Mouse (Mus musculus) C2C12 (cell line): ENCODE data around the gene Gm28539. TPM values are rescaled to one million over a fixed set of nuclear protein-coding genes. Genes with fewer than 3 reads are reported as not detected.
"Not testable (repeated sequence)": the region's sequence is repeated elsewhere in the genome, so short reads cannot be mapped to it uniquely, and the experiment has no call there.

Experiments
- H3K27me3 ChIP-seq: one replicate; pipeline ENCODE4 v1.6.1; 2011; ENCODE audit not compliant: control insufficient read depth, insufficient read depth, insufficient read length
- H3K36me3 ChIP-seq: one replicate; pipeline ENCODE4 v1.6.1; 2011; ENCODE audit not compliant: control insufficient read depth, insufficient read depth
- H3K4me3 ChIP-seq: one replicate; pipeline ENCODE4 v1.5.1; 2011; ENCODE audit warnings: mild to moderate bottlenecking, control low read depth; ENCODE audit not compliant: poor library complexity, insufficient read depth, severe bottlenecking
- H3K79me2 ChIP-seq: one replicate; pipeline ENCODE4 v1.6.1; 2011; ENCODE audit not compliant: control insufficient read depth, insufficient read depth
- H3K79me3 ChIP-seq: one replicate; pipeline ENCODE4 v1.6.1; 2011; ENCODE audit warnings: low read depth, control low read depth
- H3ac ChIP-seq: one replicate; pipeline ENCODE3; 2011; ENCODE audit warnings: low read depth; ENCODE audit not compliant: control insufficient read depth, insufficient read length
- CEBPB ChIP-seq: IDR thresholded peaks from one replicate; pipeline ENCODE4 v1.6.1; 2011; ENCODE audit warnings: low read depth, mild to moderate bottlenecking, control low read depth, moderate library complexity
- CTCF ChIP-seq: IDR thresholded peaks from one replicate; pipeline ENCODE4 v1.5.1; 2011; ENCODE audit not compliant: control insufficient read depth, insufficient read depth, insufficient read length
- FOSL1 ChIP-seq: IDR thresholded peaks from one replicate; pipeline ENCODE4 v1.8.0; 2011; ENCODE audit warnings: mild to moderate bottlenecking, low read length; ENCODE audit not compliant: poor library complexity, insufficient read depth, severe bottlenecking
- MAX ChIP-seq: IDR thresholded peaks from one replicate; pipeline ENCODE4 v1.6.1; 2011; ENCODE audit warnings: mild to moderate bottlenecking, control low read depth
- MYOD1 ChIP-seq: IDR thresholded peaks from one replicate; pipeline ENCODE4 v1.6.1; 2011; ENCODE audit warnings: low read depth; ENCODE audit not compliant: control insufficient read depth, insufficient read length
- MYOG ChIP-seq: IDR thresholded peaks from one replicate; pipeline ENCODE4 v1.6.1; 2011; ENCODE audit not compliant: control insufficient read depth, insufficient read length; ENCODE audit errors: extremely low read depth
- USF1 ChIP-seq: IDR thresholded peaks from one replicate; pipeline ENCODE4 v1.6.1; 2011; ENCODE audit warnings: low read depth, mild to moderate bottlenecking, control low read depth, moderate library complexity
- polyA plus RNA-seq: library from polyadenylated mRNA; unstranded; fragments of >200 nt; fragmentation: generic; extraction: Trizol; gene quantifications from one replicate; pipeline ENCODE4 v1.2.1, GENCODE M21; 2012; ENCODE audit warnings: missing spikeins

The Gm28539 gene
- polyA plus RNA-seq, 1 experiment: not detected

DNA sequence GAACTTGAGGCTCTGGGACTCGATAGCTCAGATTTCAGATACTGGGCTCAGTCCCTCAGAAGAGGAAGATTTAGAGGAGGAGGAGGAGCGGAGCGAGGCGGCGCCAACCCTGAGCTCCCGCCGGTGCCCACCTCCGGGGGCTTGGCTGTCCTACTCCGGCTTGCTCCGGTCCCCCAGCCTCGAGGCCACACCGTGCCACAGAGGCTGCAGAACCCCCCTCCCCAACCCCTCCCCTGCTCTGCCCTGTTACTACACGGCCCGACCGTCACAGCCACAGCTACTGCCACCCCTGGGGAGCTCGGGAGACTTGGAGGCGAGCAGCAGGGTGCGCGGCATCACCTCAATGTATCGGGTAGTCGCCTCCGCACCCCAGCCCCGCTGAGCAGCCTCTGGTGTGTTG, 139.9 kb downstream of the Gm28539 start:
- Histone ChIP-seq H3K4me3 (no peak overlapping the region), H3K27me3 (no peaks in the 10 kb centered on the region), H3K36me3 (peaks cover 2% of the 10 kb centered on the region), H3K79me3 (no peaks in the 10 kb centered on the region), H3K79me2 (no peaks in the 10 kb centered on the region), H3ac (no peak overlapping the region)
- no peak for TF ChIP-seq FOSL1
- TF ChIP-seq MAX: no peak
- no peak for TF ChIP-seq MYOD1
- no peak for TF ChIP-seq USF1
- TF ChIP-seq CEBPB: no peak
- TF ChIP-seq MYOG: no peak
- TF ChIP-seq CTCF: no peak

- no peak for TF ChIP-seq CTCF
- TF ChIP-seq MAX: no peak
- TF ChIP-seq CEBPB: no peak
- TF ChIP-seq USF1: no peak
- TF ChIP-seq MYOD1: no peak
- no peak for TF ChIP-seq FOSL1
- TF ChIP-seq MYOG: no peak
- H3K79me2 ChIP-seq: no peaks in the 10 kb centered on the region
- no peaks in the 10 kb centered on the region for H3K27me3 ChIP-seq
- no peak overlapping the region for H3K4me3 ChIP-seq
- H3K79me3 ChIP-seq: no peaks in the 10 kb centered on the region
- H3K36me3 ChIP-seq: no peaks in the 10 kb centered on the region
- no peak overlapping the region for H3ac ChIP-seq
Observed at GRCm38 (mm10) chr16:18986381-18986780, 150.0 kb downstream of the Gm28539 start.

- no peak overlapping the region for H3K4me3 ChIP-seq
- H3K79me2 ChIP-seq: no peaks in the 10 kb centered on the region
- H3ac ChIP-seq: no peak overlapping the region
- TF ChIP-seq MYOG (no peak), MYOD1 (no peak), CEBPB (no peak), CTCF (no peak), MAX (no peak), FOSL1 (no peak), USF1 (no peak)
- no peaks in the 10 kb centered on the region for H3K27me3 ChIP-seq
- no peaks in the 10 kb centered on the region for H3K79me3 ChIP-seq
- no peaks in the 10 kb centered on the region for H3K36me3 ChIP-seq
Observed at GRCm38 (mm10) chr16:18986860-18987259, 150.5 kb downstream of the Gm28539 start.

GRCm38 (mm10) chr16:19002610-19003389, 166.4 kb downstream of the Gm28539 start:
- H3K79me3 ChIP-seq, H3ac ChIP-seq, H3K36me3 ChIP-seq, H3K27me3 ChIP-seq, H3K4me3 ChIP-seq, H3K79me2 ChIP-seq: not testable (repeated sequence)

- no peak for TF ChIP-seq CTCF
- no peak for TF ChIP-seq MYOD1
- TF ChIP-seq FOSL1: no peak
- no peak for TF ChIP-seq CEBPB
- TF ChIP-seq MAX: no peak
- no peak for TF ChIP-seq USF1
- TF ChIP-seq MYOG: no peak
- Histone ChIP-seq H3K36me3 (no peaks in the 10 kb centered on the region), H3K79me3 (no peaks in the 10 kb centered on the region), H3K4me3 (no peak overlapping the region), H3ac (no peak overlapping the region), H3K27me3 (peaks cover 2% of the 10 kb centered on the region), H3K79me2 (no peaks in the 10 kb centered on the region)
Observed at GRCm38 (mm10) chr16:19003757-19004156, 167.4 kb downstream of the Gm28539 start.

DNA sequence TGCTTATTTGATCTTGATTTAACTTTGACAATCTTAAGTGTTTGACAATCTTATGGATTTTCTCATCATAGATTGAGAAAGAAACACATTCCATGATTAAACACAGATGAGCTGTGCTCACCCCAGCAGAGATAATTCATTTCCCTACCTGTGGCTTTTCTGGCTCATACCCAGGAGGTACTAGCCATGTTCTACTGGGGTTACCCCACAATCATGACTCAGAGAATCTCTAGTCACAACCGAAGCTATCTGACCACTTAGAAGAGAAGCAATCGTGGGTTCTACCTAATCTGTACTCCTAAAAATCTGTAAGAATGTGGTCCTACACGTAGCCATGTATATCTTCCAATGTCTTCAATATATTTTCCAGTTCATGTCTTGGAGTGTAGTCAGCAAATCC, 168.9 kb downstream of the Gm28539 start:
- Histone ChIP-seq H3ac (no peak overlapping the region), H3K4me3 (no peak overlapping the region), H3K79me2 (no peaks in the 10 kb centered on the region), H3K36me3 (no peaks in the 10 kb centered on the region), H3K27me3 (no peaks in the 10 kb centered on the region), H3K79me3 (no peaks in the 10 kb centered on the region)
- TF ChIP-seq FOSL1 (no peak), CEBPB (no peak), MAX (no peak)

Other genes starting within 250 kb of the Gm28539 start
- 12.1 TPM for gene Tbx1, start 245.9 kb upstream of the Gm28539 start, polyA plus RNA-seq
- 6.4 TPM for gene Gp1bb, start 214.2 kb upstream of the Gm28539 start, polyA plus RNA-seq
- 5.3 TPM for gene Gm49601, start 210.2 kb upstream of the Gm28539 start, polyA plus RNA-seq
- gene Sept5, start 206.6 kb upstream of the Gm28539 start, polyA plus RNA-seq: 74.2 TPM
- gene Cldn5, start 59.7 kb upstream of the Gm28539 start, polyA plus RNA-seq: 0.02 TPM
- 35.5 TPM for gene Ufd1, start 24.8 kb upstream of the Gm28539 start, polyA plus RNA-seq
- gene Cdc45, start 24.6 kb upstream of the Gm28539 start, polyA plus RNA-seq: 52.1 TPM
- 1.5 TPM for gene 2510002D24Rik, start within 50 bp of the Gm28539 start, polyA plus RNA-seq
- 62.7 TPM for gene Mrpl40, start 40.3 kb downstream of the Gm28539 start, polyA plus RNA-seq
- gene Hira, start 40.5 kb downstream of the Gm28539 start, polyA plus RNA-seq: 43.8 TPM